Mouse (Mus musculus) brown adipose tissue, adult 24 weeks (tissue): Measurements from ENCODE around the gene Kcnip1. TPM values are rescaled to one million over a fixed set of nuclear protein-coding genes. Genes with fewer than 3 reads are reported as not detected.

ENCODE experiments used
- polyA plus RNA-seq: library from polyadenylated mRNA; stranded (reverse); fragments of >200 nt; gene quantifications from 2 replicates; pipeline ENCODE4 v1.2.4, GENCODE M21; 2012; ENCODE audit not compliant: missing spikeins, insufficient read depth, insufficient read length

Gene Kcnip1
- polyA plus RNA-seq, 1 experiment: not detected

Other genes starting within 250 kb of the Kcnip1 start
- gene Kcnmb1, start 30.1 kb downstream of the Kcnip1 start, polyA plus RNA-seq: not detected in 2 replicates
- gene Lcp2, start 53.8 kb upstream of the Kcnip1 start, polyA plus RNA-seq: 2.2 and 2.3 TPM in 2 replicates
- not detected in 2 replicates for gene 4930469K13Rik, start 105.4 kb upstream of the Kcnip1 start, polyA plus RNA-seq
- gene Foxi1, start 214.9 kb upstream of the Kcnip1 start, polyA plus RNA-seq: not detected in 2 replicates